Mouse (Mus musculus): Measurements from ENCODE around the gene Phrf1. TPM values are rescaled to one million over a fixed set of nuclear protein-coding genes. Genes with fewer than 3 reads are reported as not detected.

Phrf1 gene
- polyA plus RNA-seq, 1 experiment from 2014 or later = 24.7 TPM

- peaks cover 87% of the 10 kb centered on the region for H3K36me3 ChIP-seq (ENCODE audit: control insufficient read depth, insufficient read depth)
- no peak for ATAC-seq
- no peak overlapping the region for H3K9ac ChIP-seq (ENCODE audit: low read depth, low read length)
- 88% methylated on average over 10 of the region's 10 CpGs for WGBS
- H3K4me2 ChIP-seq (replicated peaks; ENCODE audit: low read depth) = no peak overlapping the region
- H3K27me3 ChIP-seq (replicated peaks; ENCODE audit: control insufficient read depth, insufficient read depth, low read length) = no peaks in the 10 kb centered on the region
- no peak overlapping the region for H3K27ac ChIP-seq (ENCODE audit: low read depth, low read length)
- no peak overlapping the region for H3K4me3 ChIP-seq (ENCODE audit: low read depth, low read length)
- no peak for TF ChIP-seq CTCF (IDR thresholded peaks at IDR 0.05; ENCODE audit: low read depth)
- no peaks in the 10 kb centered on the region for H3K4me1 ChIP-seq (replicated peaks; ENCODE audit: control insufficient read depth, insufficient read depth, low read length)
- no peaks in the 10 kb centered on the region for H3K9me3 ChIP-seq (ENCODE audit: control insufficient read depth)
Measured at GRCm38 (mm10) chr7:141256159-141256558, 27.6 kb downstream of the Phrf1 start.

GRCm38 (mm10) chr7:141261480-141261879 lies 32.9 kb downstream of the Phrf1 start:
- TF ChIP-seq CTCF (IDR thresholded peaks at IDR 0.05; ENCODE audit: low read depth) = no peak
- Histone ChIP-seq H3K9me3 (ENCODE audit: control insufficient read depth) (no peaks in the 10 kb centered on the region), H3K4me1 (replicated peaks; ENCODE audit: control insufficient read depth, insufficient read depth, low read length) (peaks cover 3% of the 10 kb centered on the region; the same call in 1 of the 2 replicates), H3K36me3 (ENCODE audit: control insufficient read depth, insufficient read depth) (peaks cover 79% of the 10 kb centered on the region), H3K4me2 (replicated peaks; ENCODE audit: low read depth) (no peak overlapping the region), H3K27me3 (replicated peaks; ENCODE audit: control insufficient read depth, insufficient read depth, low read length) (no peaks in the 10 kb centered on the region), H3K9ac (ENCODE audit: low read depth, low read length) (no peak overlapping the region), H3K27ac (ENCODE audit: low read depth, low read length) (no peak overlapping the region), H3K4me3 (ENCODE audit: low read depth, low read length) (no peak overlapping the region)
- WGBS = 90% methylated on average over 3 of the region's 3 CpGs
- ATAC-seq = no peak

- H3K4me2 ChIP-seq (replicated peaks; ENCODE audit: low read depth) = no peak overlapping the region
- H3K36me3 ChIP-seq (ENCODE audit: control insufficient read depth, insufficient read depth) = peaks cover 61% of the 10 kb centered on the region
- H3K4me1 ChIP-seq (replicated peaks; ENCODE audit: control insufficient read depth, insufficient read depth, low read length) = peaks cover 3% of the 10 kb centered on the region; the same call in 1 of the 2 replicates
- no peak overlapping the region for H3K27ac ChIP-seq (ENCODE audit: low read depth, low read length)
- H3K4me3 ChIP-seq (ENCODE audit: low read depth, low read length) = no peak overlapping the region
- no peak for ATAC-seq
- 83% methylated on average over 13 of the region's 13 CpGs for WGBS
- no peak for TF ChIP-seq CTCF (IDR thresholded peaks at IDR 0.05; ENCODE audit: low read depth)
- no peaks in the 10 kb centered on the region for H3K27me3 ChIP-seq (replicated peaks; ENCODE audit: control insufficient read depth, insufficient read depth, low read length)
- no peak overlapping the region for H3K9ac ChIP-seq (ENCODE audit: low read depth, low read length)
- H3K9me3 ChIP-seq (ENCODE audit: control insufficient read depth) = no peaks in the 10 kb centered on the region
Measured at GRCm38 (mm10) chr7:141263640-141264039, 35.1 kb downstream of the Phrf1 start.

DNA sequence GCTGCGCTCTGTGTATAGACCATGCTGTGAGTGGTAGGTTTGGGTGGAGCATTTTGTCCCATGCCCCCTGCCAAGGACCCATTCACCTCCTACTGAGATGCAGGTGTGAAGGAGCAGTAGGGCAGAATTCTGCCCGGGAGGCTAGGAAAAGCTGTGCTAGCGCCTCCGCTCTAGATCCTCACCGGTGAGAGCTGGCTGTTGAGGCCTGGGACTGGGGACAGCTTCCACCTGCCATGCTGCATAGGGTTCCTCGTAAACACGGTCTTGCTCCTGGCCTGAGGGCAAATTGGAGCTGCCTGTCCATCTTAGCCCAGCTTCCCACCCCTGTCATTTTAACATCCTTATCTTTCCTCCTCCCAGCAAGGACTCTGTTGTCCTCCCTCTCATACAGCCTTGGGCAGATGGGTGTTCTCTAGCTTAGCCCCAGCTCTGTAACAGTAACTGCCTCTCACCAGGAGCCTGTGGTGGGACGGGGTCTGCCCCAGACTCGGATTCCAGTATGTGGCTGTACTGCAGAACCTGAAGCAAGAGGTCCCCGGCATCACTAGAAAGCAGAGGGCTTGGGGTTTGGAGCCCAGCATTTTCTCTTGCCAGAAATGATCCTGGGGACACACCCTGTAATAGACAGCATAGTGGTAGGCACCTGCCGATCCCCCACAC lies 35.6 kb downstream of the Phrf1 start:
- H3K27ac ChIP-seq (ENCODE audit: low read depth, low read length) = no peak overlapping the region
- peaks cover 61% of the 10 kb centered on the region for H3K36me3 ChIP-seq (ENCODE audit: control insufficient read depth, insufficient read depth)
- H3K4me1 ChIP-seq (replicated peaks; ENCODE audit: control insufficient read depth, insufficient read depth, low read length) = peaks cover 3% of the 10 kb centered on the region; the same call in 1 of the 2 replicates
- no peak for TF ChIP-seq CTCF (IDR thresholded peaks at IDR 0.05; ENCODE audit: low read depth)
- 67% methylated on average over 11 of the region's 11 CpGs for WGBS
- peak overlapping the region; percentile 80 for H3K4me2 ChIP-seq (replicated peaks; ENCODE audit: low read depth)
- no peak overlapping the region for H3K4me3 ChIP-seq (ENCODE audit: low read depth, low read length)
- no peak for ATAC-seq
- H3K9ac ChIP-seq (ENCODE audit: low read depth, low read length) = no peak overlapping the region
- no peaks in the 10 kb centered on the region for H3K9me3 ChIP-seq (ENCODE audit: control insufficient read depth)
- no peaks in the 10 kb centered on the region for H3K27me3 ChIP-seq (replicated peaks; ENCODE audit: control insufficient read depth, insufficient read depth, low read length)

GRCm38 (mm10) chr7:141264761-141265410 lies 36.3 kb downstream of the Phrf1 start:
- H3K36me3 ChIP-seq (ENCODE audit: control insufficient read depth, insufficient read depth) = peaks cover 58% of the 10 kb centered on the region

GRCm38 (mm10) chr7:141265411-141265738 lies 36.8 kb downstream of the Phrf1 start:
- no peak for TF ChIP-seq CTCF (IDR thresholded peaks at IDR 0.05; ENCODE audit: low read depth)
- Histone ChIP-seq H3K4me2 (replicated peaks; ENCODE audit: low read depth) (peak overlapping the region; percentile 80), H3K27ac (ENCODE audit: low read depth, low read length) (peak overlapping the region; percentile 68), H3K4me1 (replicated peaks; ENCODE audit: control insufficient read depth, insufficient read depth, low read length) (peaks cover 3% of the 10 kb centered on the region; the same call in 1 of the 2 replicates), H3K36me3 (ENCODE audit: control insufficient read depth, insufficient read depth) (peaks cover 55% of the 10 kb centered on the region), H3K4me3 (ENCODE audit: low read depth, low read length) (peak overlapping the region; percentile 70), H3K9me3 (ENCODE audit: control insufficient read depth) (no peaks in the 10 kb centered on the region), H3K27me3 (replicated peaks; ENCODE audit: control insufficient read depth, insufficient read depth, low read length) (no peaks in the 10 kb centered on the region), H3K9ac (ENCODE audit: low read depth, low read length) (peak overlapping the region; percentile 26; the same call in 1 of the 2 replicates)
- ATAC-seq = peak; percentile 12; the same call in 1 of the 2 replicates
- 40% methylated on average over 11 of the region's 11 CpGs for WGBS

More at GRCm38 (mm10) chr7:141264761-141265410, 36.3 kb downstream of the Phrf1 start:
- peak; percentile 83 for TF ChIP-seq CTCF (IDR thresholded peaks at IDR 0.05; ENCODE audit: low read depth)
- H3K27ac ChIP-seq (ENCODE audit: low read depth, low read length) = peak overlapping the region; percentile 68; the same call in 1 of the 2 replicates
- H3K4me1 ChIP-seq (replicated peaks; ENCODE audit: control insufficient read depth, insufficient read depth, low read length) = peaks cover 3% of the 10 kb centered on the region; the same call in 1 of the 2 replicates
- WGBS = 29% methylated on average over 12 of the region's 12 CpGs
- peak overlapping the region; percentile 70 for H3K4me3 ChIP-seq (ENCODE audit: low read depth, low read length)
- H3K4me2 ChIP-seq (replicated peaks; ENCODE audit: low read depth) = peak overlapping the region; percentile 80
- H3K27me3 ChIP-seq (replicated peaks; ENCODE audit: control insufficient read depth, insufficient read depth, low read length) = no peaks in the 10 kb centered on the region
- H3K9me3 ChIP-seq (ENCODE audit: control insufficient read depth) = no peaks in the 10 kb centered on the region
- ATAC-seq = peak; percentile 52
- peak overlapping the region; percentile 26; the same call in 1 of the 2 replicates for H3K9ac ChIP-seq (ENCODE audit: low read depth, low read length)

Measured in intestine, postnatal 0 days (tissue).